Mouse (Mus musculus): ENCODE data around the gene Rps12.
"Not testable (repeated sequence)": the region's sequence is repeated elsewhere in the genome, so short reads cannot be mapped to it uniquely, and the experiment has no call there.

Gene Rps12

DNA sequence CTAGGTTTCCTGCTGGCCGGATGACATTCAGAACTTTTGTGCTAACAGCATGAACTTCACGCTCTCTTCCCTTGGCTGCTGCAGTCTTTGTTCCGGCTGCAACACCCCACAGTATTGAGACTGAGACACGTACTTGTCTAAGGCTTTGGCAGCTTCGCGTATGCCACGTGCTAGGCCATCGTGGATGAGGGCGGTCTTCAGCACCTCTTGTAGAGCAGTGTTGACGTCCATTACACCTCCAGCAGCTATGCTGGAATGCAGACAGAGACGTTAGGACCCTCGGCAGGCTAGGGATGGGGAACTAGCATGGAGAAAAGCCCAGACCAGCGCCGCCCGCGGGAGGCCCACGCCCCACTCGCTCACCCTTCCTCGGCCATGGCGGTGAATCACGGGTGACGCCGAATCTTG lies 440 bp downstream of the Rps12 start:
- in situ Hi-C loops (cut with MboI; ENCODE audit: low sequenced_read_pairs): not testable (repeated sequence)

DNA sequence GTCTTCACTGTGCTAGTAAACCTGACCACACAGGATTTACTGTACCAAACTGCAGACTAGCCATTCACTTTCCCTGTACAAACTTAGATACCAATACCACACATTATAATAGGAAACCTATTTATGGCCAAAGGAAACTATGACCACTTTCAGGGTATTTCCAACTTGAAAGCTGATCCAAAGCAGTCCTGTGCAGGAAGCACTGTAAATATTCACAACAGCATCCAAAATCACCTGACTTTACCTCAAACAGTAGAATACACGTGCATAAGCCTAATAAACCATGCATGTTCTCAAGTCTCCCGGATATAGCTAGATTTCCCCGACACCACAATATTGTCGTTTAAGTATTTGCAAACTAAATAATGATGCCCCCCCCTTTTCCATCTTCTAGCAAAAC lies 1.0 kb downstream of the Rps12 start:
- in situ Hi-C loops (cut with MboI; ENCODE audit: low sequenced_read_pairs): no loop called here

DNA sequence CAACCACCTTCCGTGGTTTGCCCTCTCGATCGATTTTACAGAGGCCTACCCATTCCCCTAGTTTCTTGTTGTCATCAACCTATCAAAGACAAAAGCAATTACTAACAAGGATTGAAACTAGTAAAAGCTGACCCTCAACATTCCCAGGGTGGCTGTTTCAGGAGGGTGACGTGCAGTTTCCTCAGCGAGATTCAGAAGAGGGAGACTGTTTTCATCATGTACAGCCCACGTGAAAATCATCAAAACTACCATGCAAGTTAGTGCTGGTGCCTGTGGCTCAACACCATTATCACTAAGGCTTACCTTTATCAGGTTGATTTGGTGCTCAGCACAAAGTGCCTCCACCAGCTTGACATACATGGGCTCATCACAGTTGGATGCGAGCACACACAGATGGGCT lies 1.5 kb downstream of the Rps12 start:
- in situ Hi-C loops (cut with MboI; ENCODE audit: low sequenced_read_pairs): not testable (repeated sequence)

DNA sequence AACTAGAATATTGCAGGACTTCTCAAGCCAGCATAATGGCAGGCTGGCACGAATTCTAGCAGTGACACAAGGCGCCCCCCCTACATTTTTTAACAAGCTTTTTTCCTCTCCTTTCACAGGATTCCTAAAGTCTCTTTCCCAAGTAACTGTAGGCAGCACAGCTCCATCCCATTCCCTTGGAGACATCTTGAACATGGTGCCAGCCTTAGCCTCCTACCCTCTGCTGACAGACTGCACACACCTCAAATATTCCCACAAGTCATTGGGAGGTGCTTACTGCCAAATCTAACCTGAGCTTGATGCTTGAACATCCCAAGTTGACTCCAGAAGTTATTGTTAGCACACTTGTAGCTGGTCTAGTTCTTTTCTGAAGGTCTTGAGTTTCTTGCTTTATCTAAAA lies 3.0 kb downstream of the Rps12 start:
- in situ Hi-C loops (cut with MboI; ENCODE audit: low sequenced_read_pairs): no loop called here

DNA sequence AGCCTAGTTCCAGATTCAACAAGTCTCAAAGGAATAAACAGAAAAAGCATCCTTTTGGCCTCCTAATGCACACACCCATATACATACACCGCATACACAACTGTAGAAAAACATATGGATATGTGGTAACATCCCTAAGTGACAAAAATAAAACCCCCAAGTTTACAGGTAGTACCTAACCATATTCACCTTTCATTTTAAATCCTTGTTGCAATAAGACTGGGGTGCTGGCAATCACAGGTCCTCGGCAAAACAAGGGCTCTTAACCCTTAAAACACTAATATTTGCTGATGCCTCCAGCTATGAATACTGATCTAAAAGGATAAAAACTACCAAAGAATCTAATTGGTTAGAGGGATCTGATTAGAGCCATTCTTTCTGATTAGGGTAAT lies 3.6 kb downstream of the Rps12 start:
- in situ Hi-C loops (cut with MboI; ENCODE audit: low sequenced_read_pairs): no loop called here

DNA sequence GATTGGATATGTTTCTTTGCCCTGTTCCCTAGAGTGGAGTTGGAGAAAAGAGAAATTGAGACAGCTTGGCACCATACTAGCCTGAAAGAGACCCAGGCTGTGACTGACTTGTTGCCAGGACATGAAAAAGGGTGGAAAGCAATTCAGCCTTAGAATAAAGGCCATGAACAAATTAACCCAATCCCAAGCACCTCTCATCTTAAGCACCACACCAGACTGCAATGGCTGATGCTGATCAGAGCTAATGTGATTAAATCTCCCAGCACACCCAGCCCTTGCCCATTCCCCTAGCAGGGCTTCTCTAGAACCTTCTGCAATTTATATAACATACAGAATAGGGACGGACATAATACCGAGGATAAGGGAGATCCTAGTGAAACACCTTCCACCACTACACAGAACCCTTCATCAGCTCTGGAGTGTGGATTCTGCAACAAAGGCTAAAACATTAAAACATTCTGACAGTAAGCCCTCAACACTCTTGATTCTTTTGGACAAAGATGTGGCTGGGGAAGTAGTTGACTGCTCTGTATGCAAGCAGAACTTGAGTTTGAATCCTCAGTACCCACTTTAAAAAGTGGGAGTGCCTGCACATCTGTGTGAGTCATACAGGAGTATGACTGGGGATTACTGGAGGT lies 4.1 kb downstream of the Rps12 start:
- in situ Hi-C loops (cut with MboI; ENCODE audit: low sequenced_read_pairs): no loop called here

DNA sequence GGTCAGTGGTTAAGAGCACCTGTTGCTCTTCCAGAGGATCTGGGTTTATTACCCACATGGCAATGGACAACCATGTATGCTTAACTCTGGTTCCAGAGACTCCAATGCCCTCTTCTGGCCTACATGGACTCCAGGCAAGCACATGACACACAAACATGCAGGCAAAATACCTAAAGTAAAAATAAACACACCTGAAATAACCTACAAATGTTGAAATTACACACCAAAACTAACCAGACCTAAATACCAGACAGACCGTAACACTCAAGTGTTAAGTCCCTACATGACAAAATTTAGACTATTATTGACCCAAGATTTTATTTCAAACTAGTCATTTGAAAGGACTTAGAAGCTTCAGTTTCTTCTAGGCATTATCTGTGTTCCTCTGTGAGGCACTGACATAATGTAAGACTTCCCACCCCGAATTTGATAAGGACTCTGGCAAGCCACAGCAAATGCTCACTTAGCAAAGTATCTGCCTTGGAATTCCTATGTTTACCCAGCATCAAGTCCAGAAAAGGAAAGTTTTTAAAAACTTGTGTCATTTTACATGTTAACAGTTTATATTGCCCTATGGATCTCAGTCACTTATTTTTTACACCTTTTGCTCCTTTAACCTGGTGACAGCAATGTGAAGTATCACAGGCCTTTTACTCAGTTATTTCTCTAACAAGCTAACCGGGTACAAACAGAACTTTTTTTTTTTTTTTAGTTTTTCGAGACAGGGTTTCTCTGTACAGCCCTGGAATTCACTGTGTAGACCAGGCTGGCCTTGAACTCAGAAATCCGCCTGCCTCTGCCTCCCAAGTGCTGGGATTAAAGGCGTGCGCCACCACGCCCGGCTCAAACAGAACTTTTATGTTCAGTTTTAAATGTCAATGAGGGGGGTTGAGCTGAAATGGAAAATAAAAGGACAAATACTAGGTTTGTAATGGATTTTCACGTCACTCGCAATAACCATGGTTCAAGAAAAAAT lies 5.0 kb downstream of the Rps12 start:
- in situ Hi-C loops (cut with MboI; ENCODE audit: low sequenced_read_pairs): no loop called here

DNA sequence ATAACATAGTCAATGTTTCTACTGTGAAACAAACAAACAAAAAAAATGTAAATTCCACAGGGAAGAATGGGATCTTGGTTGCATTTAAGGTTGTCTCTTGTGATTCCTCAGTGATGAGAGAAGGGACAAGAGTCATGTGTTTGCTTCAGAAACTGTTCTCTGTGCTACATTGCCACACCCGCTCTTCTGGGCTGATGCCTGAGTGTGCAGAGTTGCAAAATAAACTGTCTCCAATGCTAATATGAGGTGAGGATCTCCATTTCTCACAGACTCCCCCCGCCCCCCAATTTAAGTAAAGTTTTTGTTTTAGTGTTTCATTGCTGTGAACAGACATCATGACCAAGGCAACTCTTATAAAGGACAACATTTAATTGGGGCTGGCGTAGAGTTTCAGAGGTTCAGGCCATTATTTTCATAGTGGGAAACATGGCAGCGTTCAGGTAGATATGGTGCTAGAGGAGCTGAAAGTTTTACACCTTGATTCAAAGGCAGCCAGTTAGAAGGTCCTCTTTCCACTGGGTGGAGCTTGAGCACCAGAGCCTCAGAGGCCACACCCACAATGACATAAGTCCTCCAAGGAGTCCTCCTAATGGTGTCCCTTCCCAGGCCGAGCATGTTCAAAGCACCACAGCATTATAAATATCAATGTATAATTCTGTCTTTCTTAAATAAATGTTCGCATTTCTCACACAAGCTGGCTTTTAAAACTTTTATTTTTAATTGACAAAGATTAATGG lies 6.4 kb downstream of the Rps12 start:
- in situ Hi-C loops (cut with MboI; ENCODE audit: low sequenced_read_pairs): no loop called here

DNA sequence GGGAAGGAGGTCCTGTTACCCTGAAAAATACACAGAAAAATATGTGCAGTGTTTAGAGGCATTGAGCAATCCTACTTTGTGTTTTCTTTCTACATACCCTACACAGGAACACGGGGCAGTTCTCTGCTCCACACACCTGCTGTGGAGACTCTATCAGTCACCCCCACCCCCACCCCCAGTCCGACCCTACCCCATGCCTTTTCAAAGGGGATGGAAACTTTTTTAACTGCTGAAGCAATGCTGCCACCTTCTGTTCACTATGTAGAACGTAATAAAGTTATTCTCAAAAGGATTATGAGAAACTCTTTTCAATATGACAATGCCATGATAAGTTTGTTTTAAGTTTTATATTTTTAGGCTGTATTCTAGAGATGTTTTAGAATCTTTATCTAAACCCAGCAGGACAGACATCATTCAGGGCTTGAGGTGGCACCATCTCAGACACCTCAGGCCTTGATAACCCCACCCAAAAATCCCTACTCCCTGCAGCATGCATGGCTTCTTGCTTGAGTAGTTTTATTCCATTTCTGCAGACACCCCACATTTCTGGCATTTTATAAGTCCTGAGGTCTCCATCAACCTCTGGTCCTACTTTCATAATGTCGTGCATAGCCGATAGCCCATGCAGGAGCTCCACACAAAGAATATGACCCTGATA lies 9.7 kb downstream of the Rps12 start:
- in situ Hi-C loops (cut with MboI; ENCODE audit: low sequenced_read_pairs): no loop called here

DNA sequence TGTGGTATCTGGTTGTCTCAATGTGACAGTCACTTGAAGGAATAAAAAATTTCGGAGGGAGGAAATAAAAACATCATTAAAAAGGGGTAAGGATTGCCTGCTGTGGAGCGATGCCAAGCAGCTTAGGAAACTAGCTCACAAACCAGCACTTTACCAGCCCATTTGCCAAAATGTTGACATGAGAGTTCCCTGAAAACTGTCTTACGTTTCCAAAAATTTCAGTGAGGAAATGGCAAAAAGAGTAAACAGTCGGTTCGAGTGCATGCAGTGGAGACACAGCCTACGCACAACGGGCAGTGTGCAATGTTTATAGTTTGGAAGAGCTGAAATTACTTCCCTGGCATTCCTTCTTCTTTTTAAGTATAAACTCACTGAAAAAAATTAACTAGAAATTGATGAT lies 32.9 kb downstream of the Rps12 start:
- in situ Hi-C loops (cut with MboI; ENCODE audit: low sequenced_read_pairs): no loop called here

Measured in CH12F3 (cell line).